ENCODE assay signal across 9 mouse cellular contexts in the genomic region with DNA sequence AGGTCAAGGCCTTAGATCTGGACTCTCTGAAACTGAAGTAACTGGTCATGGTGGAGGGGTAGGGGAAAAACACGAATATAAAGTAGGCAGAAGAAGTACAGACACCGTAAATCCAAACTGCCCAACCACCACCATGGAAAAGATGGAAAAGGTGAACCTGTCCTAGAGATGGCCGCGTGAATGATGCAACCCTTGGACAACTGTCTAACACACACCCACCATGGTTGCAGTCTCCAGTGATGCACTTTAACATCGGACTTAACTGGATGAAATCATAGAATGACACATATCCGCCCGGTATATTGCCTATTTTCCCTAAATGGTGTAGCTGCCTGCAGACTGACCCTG. TPM values are rescaled to one million over a fixed set of nuclear protein-coding genes. Genes with fewer than 3 reads are reported as not detected.
A peak's percentile ranks its signal among the peaks of the same experiment; 100 is the strongest.
DNase-seq lines count a peak whose midpoint lies in the region; ATAC-seq and TF ChIP-seq lines count a peak whose summit lies in the region.
"Had no signal": no experiment of that assay in that cellular context is flagged by ENCODE, and none has a peak within 500 bp of the region (broad histone marks: within the 10 kb centered on the region; RNA-seq: fewer than 3 reads in every experiment).

No protein-coding gene starts in this region.

- WGBS in kidney, embryonic 16.5 days: 53% methylated on average over 7 of the region's 7 CpGs
- WGBS in intestine, postnatal 0 days: 45% methylated on average over 7 of the region's 7 CpGs
- 54% methylated on average over 7 of the region's 7 CpGs for WGBS in neural tube, embryonic 12.5 days

- peak overlapping the region; percentile 92 for H3K27ac ChIP-seq in kidney, embryonic 16.5 days (ENCODE audit: low read length)
- peak overlapping the region; percentile 75 for H3K27ac ChIP-seq in cortical plate, adult 2 months (ENCODE audit: insufficient read depth, low read length)
- peak overlapping the region; percentile 94; the same call in 1 of the 2 replicates for H3K27ac ChIP-seq in intestine, postnatal 0 days (ENCODE audit: low read depth, low read length)
- H3K27ac ChIP-seq in neural tube, embryonic 12.5 days: no peak overlapping the region

- peaks cover 18% of the 10 kb centered on the region for H3K36me3 ChIP-seq in kidney, embryonic 16.5 days (ENCODE audit: insufficient read depth, low read length)
- H3K36me3 ChIP-seq in intestine, postnatal 0 days (ENCODE audit: control insufficient read depth, insufficient read depth): 0 out of 2 replicates have a peak, but pooled peaks cover 14% of the 10 kb centered on the region
- H3K36me3 ChIP-seq in neural tube, embryonic 12.5 days: peaks cover 20% of the 10 kb centered on the region

- TF ChIP-seq POLR2A in cortical plate, adult 2 months (IDR thresholded peaks at IDR 0.05; ENCODE audit: extremely low read depth, insufficient read depth, low read length): no peak

- no peak for TF ChIP-seq CTCF in cortical plate, adult 2 months (IDR thresholded peaks at IDR 0.05; ENCODE audit: extremely low read depth, insufficient read depth, low read length)
- TF ChIP-seq CTCF in intestine, postnatal 0 days (IDR thresholded peaks at IDR 0.05; ENCODE audit: low read depth): no peak

- DNase-seq in kidney, adult 8-10 months: no peak
- DNase-seq in layer of hippocampus, adult 8-10 months (ENCODE audit: low spot score in 2 of 2): no peak
- no peak for DNase-seq in ovary, adult 18-20 months (ENCODE audit: low spot score)
- no peak for DNase-seq in frontal cortex, postnatal 25 days (ENCODE audit: low spot score in 2 of 2)

- no peaks in the 10 kb centered on the region for H3K27me3 ChIP-seq in kidney, embryonic 16.5 days (ENCODE audit: insufficient read depth, low read length)
- no peaks in the 10 kb centered on the region for H3K27me3 ChIP-seq in intestine, postnatal 0 days (replicated peaks; ENCODE audit: control insufficient read depth, insufficient read depth, low read length)
- H3K27me3 ChIP-seq in neural tube, embryonic 12.5 days (replicated peaks): no peaks in the 10 kb centered on the region

- ATAC-seq in kidney, embryonic 16.5 days (ENCODE audit: low FRiP score, low TSS enrichment): peak; percentile 25
- peak; percentile 16; the same call in 1 of the 2 replicates for ATAC-seq in intestine, postnatal 0 days
- peak; percentile 19; the same call in 1 of the 2 replicates for ATAC-seq in neural tube, embryonic 12.5 days (ENCODE audit: low FRiP score, low read depth)

- H3K4me3 ChIP-seq in kidney, embryonic 16.5 days (ENCODE audit: low read length): peak overlapping the region; percentile 94
- H3K4me3 ChIP-seq in cortical plate, adult 2 months (ENCODE audit: insufficient read depth, low read length): peak overlapping the region; percentile 96
- peak overlapping the region; percentile 94 for H3K4me3 ChIP-seq in intestine, postnatal 0 days (ENCODE audit: low read depth, low read length)
- H3K4me3 ChIP-seq in neural tube, embryonic 12.5 days: peak overlapping the region; percentile 91; the same call in 1 of the 2 replicates

- H3K4me2 ChIP-seq in kidney, embryonic 16.5 days (replicated peaks; ENCODE audit: low read depth, low read length): peak overlapping the region; percentile 50
- H3K4me2 ChIP-seq in intestine, postnatal 0 days (replicated peaks; ENCODE audit: low read depth): peak overlapping the region; percentile 81
- H3K4me2 ChIP-seq in neural tube, embryonic 12.5 days (replicated peaks): peak overlapping the region; percentile 63

- no peaks in the 10 kb centered on the region for H3K9me3 ChIP-seq in kidney, embryonic 16.5 days (ENCODE audit: low read length)
- H3K9me3 ChIP-seq in intestine, postnatal 0 days (ENCODE audit: control insufficient read depth): no peaks in the 10 kb centered on the region
- H3K9me3 ChIP-seq in neural tube, embryonic 12.5 days: no peaks in the 10 kb centered on the region

- peak overlapping the region; percentile 43; the same call in 1 of the 2 replicates for H3K9ac ChIP-seq in kidney, embryonic 16.5 days (replicated peaks; ENCODE audit: low read length)
- H3K9ac ChIP-seq in intestine, postnatal 0 days (ENCODE audit: low read depth, low read length): no peak overlapping the region
- H3K9ac ChIP-seq in neural tube, embryonic 12.5 days: no peak overlapping the region

- peaks cover 13% of the 10 kb centered on the region for H3K4me1 ChIP-seq in kidney, embryonic 16.5 days (ENCODE audit: insufficient read depth, low read length)
- peaks cover 2% of the 10 kb centered on the region for H3K4me1 ChIP-seq in cortical plate, adult 2 months (ENCODE audit: control insufficient read depth, insufficient read depth, low read length)
- no peaks in the 10 kb centered on the region for H3K4me1 ChIP-seq in intestine, postnatal 0 days (replicated peaks; ENCODE audit: control insufficient read depth, insufficient read depth, low read length)
- peaks cover 16% of the 10 kb centered on the region for H3K4me1 ChIP-seq in neural tube, embryonic 12.5 days

RNA-seq across cellular contexts. Expression of a gene that starts 0.7 kb away (rescaled TPM):
- polyA plus RNA-seq in kidney, embryonic 16.5 days (2015; fragmentation: Nextera tagmentation; extraction: Ambion mirVana): 193 and 202 TPM in 2 replicates
- 516 and 534 TPM in 2 replicates for polyA plus RNA-seq in cortical plate, adult 2 months (2012; rRNA removed)
- 57.1 and 61.8 TPM in 2 replicates for polyA plus RNA-seq in intestine, postnatal 0 days (2015; fragmentation: Nextera tagmentation; extraction: Ambion mirVana)
- polyA plus RNA-seq in neural tube, embryonic 12.5 days (2016; fragmentation: Nextera tagmentation; extraction: Ambion mirVana): 516 and 524 TPM in 2 replicates
- 1,000 to 10,000 TPM; 1,040 to 1,170 (median 1,116) TPM for total RNA-seq in layer of hippocampus, adult 8-10 months (2022)

RNA-seq across cellular contexts. Expression of a gene that starts 39.2 kb away (rescaled TPM):
- 11.3 and 11.8 TPM in 2 replicates for polyA plus RNA-seq in kidney, embryonic 16.5 days (2015; fragmentation: Nextera tagmentation; extraction: Ambion mirVana)
- polyA plus RNA-seq in cortical plate, adult 2 months (2012; rRNA removed): 2.7 and 3.7 TPM in 2 replicates
- 2.2 and 2.4 TPM in 2 replicates for polyA plus RNA-seq in intestine, postnatal 0 days (2015; fragmentation: Nextera tagmentation; extraction: Ambion mirVana)
- polyA plus RNA-seq in neural tube, embryonic 12.5 days (2016; fragmentation: Nextera tagmentation; extraction: Ambion mirVana): 1.4 and 1.7 TPM in 2 replicates
- 1 to 10 TPM in 2 of 4 experiments, under 1 TPM in 2; 0.76 to 1.7 (median 0.99) TPM for total RNA-seq in layer of hippocampus, adult 8-10 months (2022)

RNA-seq across cellular contexts. Expression of a gene that starts 44.7 kb away (rescaled TPM):
- polyA plus RNA-seq in kidney, embryonic 16.5 days (2015; fragmentation: Nextera tagmentation; extraction: Ambion mirVana): 0.18 and 0.20 TPM in 2 replicates
- polyA plus RNA-seq in cortical plate, adult 2 months (2012; rRNA removed): 0.08 TPM in 1 of 2 replicates, not detected in the other
- not detected in 2 replicates for polyA plus RNA-seq in intestine, postnatal 0 days (2015; fragmentation: Nextera tagmentation; extraction: Ambion mirVana)
- 0.15 TPM in 1 of 2 replicates, not detected in the other for polyA plus RNA-seq in neural tube, embryonic 12.5 days (2016; fragmentation: Nextera tagmentation; extraction: Ambion mirVana)
- total RNA-seq in layer of hippocampus, adult 8-10 months (2022): not detected
- total RNA-seq: layer of hippocampus, postnatal 14 days had no signal

RNA-seq across cellular contexts. Expression of a gene that starts 47.4 kb away (rescaled TPM):
- polyA plus RNA-seq in kidney, embryonic 16.5 days (2015; fragmentation: Nextera tagmentation; extraction: Ambion mirVana): 69.9 and 70.5 TPM in 2 replicates
- 27.6 and 27.8 TPM in 2 replicates for polyA plus RNA-seq in cortical plate, adult 2 months (2012; rRNA removed)
- 107 and 120 TPM in 2 replicates for polyA plus RNA-seq in intestine, postnatal 0 days (2015; fragmentation: Nextera tagmentation; extraction: Ambion mirVana)
- polyA plus RNA-seq in neural tube, embryonic 12.5 days (2016; fragmentation: Nextera tagmentation; extraction: Ambion mirVana): 22.3 and 26.5 TPM in 2 replicates
- 10 to 100 TPM; 17.8 to 30.2 (median 23.0) TPM for total RNA-seq in layer of hippocampus, adult 8-10 months (2022)

RNA-seq across cellular contexts. Expression of a gene that starts 59.5 kb away (rescaled TPM):
- polyA plus RNA-seq in kidney, embryonic 16.5 days (2015; fragmentation: Nextera tagmentation; extraction: Ambion mirVana): 32.9 and 36.3 TPM in 2 replicates
- polyA plus RNA-seq in cortical plate, adult 2 months (2012; rRNA removed): 8.9 and 9.6 TPM in 2 replicates
- 10.5 TPM in 2 replicates for polyA plus RNA-seq in intestine, postnatal 0 days (2015; fragmentation: Nextera tagmentation; extraction: Ambion mirVana)
- 29.5 and 31.7 TPM in 2 replicates for polyA plus RNA-seq in neural tube, embryonic 12.5 days (2016; fragmentation: Nextera tagmentation; extraction: Ambion mirVana)
- 10 to 100 TPM in 2 of 4 experiments, 1 to 10 TPM in 2; 8.3 to 11.1 (median 9.8) TPM for total RNA-seq in layer of hippocampus, adult 8-10 months (2022)
